Mouse (Mus musculus): ENCODE results near the gene Tlr9.

Gene Tlr9

DNA sequence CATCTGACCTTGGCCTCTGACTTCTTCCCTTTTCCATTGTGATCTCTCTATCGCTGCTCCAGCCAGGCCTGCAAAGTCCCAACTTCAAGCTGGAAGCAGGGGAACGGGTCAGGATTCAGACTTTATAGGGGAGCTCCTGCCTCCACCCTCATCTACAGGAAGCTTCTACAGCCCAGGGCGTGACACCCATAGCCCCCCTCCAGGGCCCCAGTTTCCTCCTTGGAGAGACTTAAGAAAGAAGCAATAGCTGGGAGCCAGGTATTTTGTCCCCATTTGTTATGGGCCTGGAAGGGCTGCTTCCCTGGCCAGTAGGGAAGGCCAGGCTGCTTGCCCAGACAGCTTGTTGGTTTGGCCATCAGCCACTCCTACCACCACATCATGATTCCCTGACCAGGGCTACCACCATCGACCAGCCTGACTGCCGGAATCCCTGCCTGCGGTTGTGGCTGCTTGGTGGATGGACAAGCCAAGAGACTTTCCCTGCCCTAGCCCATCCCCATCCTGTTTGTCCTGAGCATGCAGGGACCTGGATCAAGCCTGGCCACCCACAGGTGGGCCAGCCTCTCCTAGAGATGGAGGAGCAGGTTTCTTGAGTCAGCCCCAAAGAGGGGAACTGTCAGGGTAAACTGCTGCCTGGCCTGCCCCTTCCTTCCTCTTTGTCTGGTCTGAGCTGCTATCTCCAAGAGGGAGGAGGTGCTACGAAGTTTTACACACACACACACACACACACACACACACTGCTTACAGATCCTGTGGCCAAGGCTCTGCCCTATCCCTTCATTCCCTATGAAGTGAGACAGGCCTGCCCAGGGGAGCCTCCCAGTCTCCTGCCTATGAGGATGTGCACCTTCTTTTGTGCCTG, 18.2 kb upstream of the Tlr9 start:
- DNase-seq (ENCODE audit: low read depth, low spot score), result no peak

DNA sequence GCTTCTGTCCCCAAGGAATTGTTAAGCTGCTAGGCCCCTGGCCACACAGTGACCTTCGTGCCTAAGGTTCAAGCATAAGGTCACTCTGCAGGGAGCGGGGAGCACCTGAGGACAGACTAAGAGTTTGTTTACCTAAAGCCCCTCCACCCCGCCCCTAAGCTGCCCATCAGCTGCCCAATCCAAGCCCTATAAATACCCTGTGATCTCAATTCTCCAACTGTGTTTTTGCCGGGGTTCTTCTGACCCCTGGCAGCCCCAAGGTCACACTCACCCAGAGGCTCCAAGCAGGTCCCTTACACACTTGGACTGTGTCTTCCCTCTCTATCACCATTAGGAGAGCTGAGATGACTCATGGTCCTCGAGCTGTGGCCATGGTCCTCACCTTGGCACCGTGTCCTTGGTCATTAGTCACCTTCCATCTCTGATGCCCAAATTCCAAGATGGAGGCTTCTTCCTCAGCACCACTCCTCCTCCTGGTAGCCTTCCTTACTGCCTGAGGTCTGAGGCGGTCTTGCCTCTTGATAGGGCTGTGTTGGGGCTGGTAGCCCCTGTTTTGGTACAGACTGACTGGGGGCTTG, 16.6 kb upstream of the Tlr9 start:
- no peak for DNase-seq (ENCODE audit: low read depth, low spot score)

DNA sequence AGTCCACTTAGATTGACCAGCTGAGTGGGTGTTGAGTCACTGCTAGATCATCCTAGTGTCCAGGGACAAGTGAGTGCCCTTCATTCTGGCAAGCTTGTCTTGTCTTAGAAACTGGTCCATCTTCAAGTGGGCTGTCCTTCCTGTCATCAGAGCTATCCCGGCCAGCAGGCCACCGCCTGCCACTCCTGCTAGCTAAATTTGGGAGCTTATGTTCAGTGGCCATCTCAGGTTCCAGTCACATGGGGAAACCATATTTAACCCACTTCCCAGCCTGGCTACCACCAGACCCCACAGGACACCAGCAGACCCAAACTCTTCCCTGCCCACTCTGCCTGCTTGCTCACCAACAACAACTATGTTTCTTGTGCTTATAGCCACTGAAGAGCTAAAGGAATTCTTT, 15.9 kb upstream of the Tlr9 start:
- DNase-seq (ENCODE audit: low read depth, low spot score), result no peak

DNA sequence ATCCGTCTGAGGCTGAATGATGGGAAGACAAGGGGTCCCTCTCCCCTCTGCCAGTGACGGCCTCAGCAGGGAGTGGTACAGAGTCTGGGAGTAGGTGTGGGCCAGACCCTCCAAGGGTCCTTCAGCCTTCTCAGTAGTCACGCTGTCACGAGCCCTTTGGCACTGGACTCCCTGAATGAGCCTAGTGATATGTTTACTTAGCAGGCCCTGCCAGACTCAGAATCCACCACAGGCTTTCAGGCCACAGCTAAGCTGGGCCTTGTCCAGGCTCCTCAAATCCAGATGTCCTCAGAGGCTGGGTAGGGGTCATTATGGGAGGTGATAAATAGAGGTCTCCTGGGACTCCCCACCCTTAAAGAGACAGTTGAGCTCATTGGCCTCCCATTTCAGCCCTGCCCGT, 14.2 kb upstream of the Tlr9 start:
- no peak for DNase-seq (ENCODE audit: low read depth, low spot score)

DNA sequence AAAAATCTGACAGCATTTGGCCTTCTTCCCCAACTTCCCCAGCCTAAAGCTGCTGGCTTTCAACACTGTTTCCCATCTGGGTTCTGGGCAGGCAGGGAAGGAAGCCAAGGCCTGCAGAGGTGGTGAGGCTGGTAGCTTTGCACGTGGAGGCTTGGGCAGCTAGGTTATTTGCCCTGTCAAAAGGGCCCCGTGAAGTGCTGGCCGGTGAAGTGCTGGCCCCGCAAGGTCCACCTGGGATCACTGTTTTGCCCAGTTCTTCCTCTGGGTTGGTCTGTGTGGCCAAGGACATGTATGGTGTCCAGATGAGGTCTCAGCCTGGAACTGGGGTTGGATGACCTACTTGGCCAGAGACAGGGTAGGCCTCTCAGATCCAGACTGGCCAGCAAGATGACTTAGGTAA, 12.4 kb upstream of the Tlr9 start:
- no peak for DNase-seq (ENCODE audit: low read depth, low spot score)

DNA sequence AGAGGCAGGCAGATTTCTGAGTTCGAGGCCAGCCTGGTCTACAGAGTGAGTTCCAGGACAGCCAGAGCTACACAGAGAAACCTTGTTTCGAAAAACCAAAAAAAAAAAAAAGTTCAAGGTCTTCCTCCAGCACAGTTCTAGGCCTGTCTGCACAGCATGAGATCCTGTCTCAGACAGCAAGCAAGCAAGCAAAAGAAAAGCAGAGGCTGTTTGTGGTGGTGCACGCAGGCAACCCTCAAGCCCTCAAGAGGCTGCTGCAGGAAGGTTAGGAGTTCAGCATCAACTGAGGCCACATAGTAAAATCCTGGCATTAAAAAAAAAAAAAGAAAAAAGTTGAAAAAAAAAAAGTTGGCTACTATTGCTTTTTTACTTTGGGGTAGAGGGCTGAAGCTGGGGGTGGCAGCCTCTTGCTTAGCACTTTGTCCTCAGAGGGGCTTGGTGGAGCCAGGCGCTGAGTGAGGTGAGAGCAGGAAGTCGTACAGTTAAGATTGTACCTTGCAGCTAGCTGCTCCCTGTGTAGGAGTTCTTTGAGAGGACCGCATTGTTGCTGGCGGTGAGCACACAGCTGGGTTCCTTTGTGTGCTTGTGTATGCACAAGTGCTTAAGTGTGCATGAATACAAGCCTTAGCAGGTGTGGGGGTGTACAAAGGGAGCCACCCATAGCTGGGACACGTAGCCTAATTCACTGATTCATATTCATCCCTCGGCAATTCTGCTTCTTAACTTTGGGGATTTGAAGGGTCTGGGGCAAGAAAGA, 11.4 kb upstream of the Tlr9 start:
- no peak for DNase-seq (ENCODE audit: low read depth, low spot score)

DNA sequence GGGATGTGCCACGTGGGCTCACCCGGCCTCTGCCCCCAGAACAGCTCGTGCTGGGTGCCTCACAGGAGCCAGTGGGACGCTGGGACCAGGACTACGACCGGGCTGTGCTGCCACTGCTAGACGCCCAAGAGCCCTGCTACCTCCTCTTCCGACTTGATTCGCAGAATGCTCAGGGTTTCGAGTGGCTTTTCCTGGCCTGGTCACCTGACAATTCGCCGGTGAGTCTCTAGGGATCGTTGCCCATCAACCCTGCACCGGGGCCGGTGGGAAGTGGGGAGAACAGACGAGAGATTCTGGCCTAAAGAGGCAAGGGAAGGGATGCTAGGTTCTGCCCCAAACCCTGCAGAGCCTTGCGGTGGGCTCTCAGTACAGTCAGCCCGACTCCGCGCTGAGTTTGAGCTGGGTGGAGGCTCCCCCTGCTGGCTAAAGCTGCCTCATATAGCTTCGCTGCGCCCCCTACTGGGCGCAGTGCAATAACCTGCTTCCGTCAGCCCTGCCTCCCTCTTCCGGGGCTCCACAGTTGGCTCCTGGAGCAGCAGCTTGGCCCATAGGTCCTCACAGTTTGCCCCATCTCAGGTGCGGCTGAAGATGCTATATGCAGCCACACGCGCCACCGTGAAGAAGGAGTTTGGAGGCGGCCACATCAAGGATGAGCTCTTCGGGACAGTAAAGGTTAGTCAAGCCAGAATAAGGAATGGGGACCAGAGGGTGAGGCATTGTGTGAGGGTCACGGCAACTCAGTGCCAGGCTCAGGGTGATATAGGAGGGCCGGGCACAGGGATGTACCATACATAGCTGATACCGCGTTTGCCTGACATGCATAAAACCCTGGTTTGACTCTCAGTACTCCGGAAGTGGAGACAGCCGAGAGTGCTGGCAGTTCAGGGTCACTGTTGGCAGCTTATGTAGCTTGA, 10.5 kb upstream of the Tlr9 start:
- DNase-seq (ENCODE audit: low read depth, low spot score), result peak; percentile 73

DNA sequence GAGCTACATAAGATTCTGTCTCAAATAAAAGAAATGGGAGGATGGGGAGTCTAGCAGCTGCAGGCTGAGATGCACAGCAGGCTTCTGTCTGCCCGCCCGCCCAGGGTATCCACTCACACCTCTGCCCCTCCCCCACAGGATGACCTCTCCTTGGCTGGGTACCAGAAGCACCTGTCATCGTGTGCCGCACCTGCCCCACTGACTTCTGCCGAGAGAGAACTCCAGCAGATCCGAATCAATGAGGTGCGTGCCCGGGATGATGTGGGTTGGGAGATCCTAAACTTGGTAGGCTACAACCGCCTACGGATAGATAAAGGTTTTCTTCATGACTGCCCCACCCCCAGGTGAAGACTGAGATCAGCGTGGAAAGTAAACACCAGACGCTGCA, 9.8 kb upstream of the Tlr9 start:
- no peak for DNase-seq (ENCODE audit: low read depth, low spot score)

DNA sequence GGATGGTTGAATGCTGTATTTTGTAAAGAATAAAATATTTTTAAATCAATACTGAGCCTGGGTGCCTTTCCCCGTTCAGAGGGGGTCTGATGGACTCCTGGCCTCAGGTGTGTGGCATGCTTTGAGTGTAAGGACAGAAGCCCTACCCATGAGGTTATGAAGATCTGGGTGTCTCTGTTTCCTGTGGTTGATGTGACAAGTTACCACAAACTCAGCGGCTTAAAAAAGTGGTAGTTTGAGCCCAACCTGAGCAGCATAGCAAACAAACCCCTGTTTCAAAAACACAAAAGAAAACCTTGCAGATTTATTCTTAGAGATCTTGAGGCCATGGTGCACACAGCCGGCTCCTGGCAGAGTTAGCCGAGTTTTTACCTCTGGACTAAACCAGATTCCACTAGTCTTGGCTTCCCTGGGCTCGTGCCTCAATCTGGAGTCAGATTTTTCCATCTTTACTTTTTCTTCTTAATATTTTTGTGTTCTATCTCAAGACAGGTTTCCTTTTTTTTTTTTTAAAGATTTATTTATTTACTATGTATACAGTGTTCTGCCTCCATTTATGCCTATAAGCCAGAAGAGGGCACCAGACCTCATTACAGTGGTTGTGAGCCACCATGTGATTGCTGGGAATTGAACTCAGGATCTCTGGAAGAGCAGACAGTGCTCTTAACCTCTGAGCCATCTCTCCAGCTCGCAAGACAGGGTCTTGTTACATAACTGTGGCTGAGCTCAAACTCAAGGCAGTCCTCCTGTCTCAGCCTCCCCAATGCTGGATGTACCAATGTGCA, 6.9 kb upstream of the Tlr9 start:
- no peak for DNase-seq (ENCODE audit: low read depth, low spot score)

DNA sequence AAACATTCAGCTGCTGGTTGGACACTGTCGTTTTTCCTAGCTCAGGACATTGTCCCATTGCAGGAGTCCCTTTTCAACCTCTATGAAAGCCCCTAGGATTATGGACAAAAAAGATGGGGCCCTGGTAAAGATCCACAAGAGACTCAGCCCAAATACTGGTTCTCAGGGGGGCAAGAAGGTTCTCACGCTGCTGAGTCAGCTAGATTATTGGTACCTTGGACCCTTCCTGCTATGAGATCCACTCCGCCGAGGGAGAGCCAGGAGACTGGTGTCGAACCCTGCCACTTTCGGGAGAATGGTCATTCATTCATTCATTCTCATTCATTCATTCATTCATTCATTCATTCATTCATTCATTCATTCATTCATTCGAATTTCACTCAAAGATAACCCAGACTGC, 5.4 kb upstream of the Tlr9 start:
- DNase-seq (ENCODE audit: low read depth, low spot score), result no peak

DNA sequence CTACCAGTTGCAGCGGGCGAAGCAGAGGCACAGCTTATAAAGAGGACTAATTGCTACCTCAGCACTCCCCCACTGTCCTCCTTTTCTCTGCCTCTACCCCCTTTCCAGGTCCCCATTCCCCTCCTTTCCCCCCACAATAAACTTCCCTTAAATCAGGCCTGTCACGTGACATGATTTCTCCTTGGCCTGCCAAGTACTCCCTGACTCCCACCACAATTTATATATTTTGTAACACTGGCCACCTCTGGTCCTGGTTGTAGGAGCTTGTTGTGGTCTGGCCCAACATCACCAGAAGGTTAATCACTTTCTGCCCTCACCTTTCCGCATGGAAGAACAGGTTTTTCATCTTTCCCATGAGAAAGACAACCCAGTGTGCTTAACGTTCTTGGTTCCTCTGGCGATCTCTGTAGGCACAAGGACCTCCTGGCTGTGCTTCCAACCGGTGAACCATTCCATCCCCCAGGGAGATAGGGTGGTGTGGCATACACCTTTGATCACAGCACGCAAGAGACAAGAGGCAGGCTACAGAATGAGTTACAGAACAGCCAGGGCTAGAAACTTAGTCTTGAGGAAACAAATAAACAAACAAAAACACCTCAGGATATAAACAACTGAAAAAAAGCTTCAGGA, 1.4 kb upstream of the Tlr9 start:
- DNase-seq (ENCODE audit: low read depth, low spot score), result no peak

DNA sequence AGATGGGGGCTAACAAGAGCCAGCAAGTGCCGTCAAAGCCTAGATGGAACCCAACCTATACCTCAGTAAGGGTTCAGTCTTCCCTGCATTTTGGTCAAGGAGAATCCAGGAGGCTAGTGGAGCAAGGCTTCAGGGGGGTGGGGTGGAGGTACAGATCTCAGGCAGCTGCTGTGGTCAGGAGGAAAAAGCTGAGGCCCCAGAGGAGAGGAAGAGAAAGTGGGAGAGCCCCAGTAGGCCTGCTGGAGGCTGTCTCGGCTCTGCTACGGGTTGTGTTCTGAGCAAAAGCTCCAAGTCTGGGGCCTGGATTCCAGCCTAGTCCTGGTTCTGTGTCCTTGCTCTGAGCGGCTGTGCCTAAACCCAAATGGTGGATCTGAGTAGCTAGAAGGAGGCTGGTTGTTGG, 596 bp downstream of the Tlr9 start:
- DNase-seq (ENCODE audit: low read depth, low spot score), result no peak

DNA sequence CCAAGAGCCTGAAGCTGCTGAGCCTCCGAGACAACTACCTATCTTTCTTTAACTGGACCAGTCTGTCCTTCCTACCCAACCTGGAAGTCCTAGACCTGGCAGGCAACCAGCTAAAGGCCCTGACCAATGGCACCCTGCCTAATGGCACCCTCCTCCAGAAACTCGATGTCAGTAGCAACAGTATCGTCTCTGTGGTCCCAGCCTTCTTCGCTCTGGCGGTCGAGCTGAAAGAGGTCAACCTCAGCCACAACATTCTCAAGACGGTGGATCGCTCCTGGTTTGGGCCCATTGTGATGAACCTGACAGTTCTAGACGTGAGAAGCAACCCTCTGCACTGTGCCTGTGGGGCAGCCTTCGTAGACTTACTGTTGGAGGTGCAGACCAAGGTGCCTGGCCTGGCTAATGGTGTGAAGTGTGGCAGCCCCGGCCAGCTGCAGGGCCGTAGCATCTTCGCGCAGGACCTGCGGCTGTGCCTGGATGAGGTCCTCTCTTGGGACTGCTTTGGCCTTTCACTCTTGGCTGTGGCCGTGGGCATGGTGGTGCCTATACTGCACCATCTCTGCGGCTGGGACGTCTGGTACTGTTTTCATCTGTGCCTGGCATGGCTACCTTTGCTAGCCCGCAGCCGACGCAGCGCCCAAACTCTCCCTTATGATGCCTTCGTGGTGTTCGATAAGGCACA, 3.2 kb downstream of the Tlr9 start:
- no peak for DNase-seq (ENCODE audit: low read depth, low spot score)

DNA sequence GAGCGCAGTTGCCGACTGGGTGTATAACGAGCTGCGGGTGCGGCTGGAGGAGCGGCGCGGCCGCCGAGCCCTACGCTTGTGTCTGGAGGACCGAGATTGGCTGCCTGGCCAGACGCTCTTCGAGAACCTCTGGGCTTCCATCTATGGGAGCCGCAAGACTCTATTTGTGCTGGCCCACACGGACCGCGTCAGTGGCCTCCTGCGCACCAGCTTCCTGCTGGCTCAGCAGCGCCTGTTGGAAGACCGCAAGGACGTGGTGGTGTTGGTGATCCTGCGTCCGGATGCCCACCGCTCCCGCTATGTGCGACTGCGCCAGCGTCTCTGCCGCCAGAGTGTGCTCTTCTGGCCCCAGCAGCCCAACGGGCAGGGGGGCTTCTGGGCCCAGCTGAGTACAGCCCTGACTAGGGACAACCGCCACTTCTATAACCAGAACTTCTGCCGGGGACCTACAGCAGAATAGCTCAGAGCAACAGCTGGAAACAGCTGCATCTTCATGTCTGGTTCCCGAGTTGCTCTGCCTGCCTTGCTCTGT, 3.8 kb downstream of the Tlr9 start:
- no peak for DNase-seq (ENCODE audit: low read depth, low spot score)

DNA sequence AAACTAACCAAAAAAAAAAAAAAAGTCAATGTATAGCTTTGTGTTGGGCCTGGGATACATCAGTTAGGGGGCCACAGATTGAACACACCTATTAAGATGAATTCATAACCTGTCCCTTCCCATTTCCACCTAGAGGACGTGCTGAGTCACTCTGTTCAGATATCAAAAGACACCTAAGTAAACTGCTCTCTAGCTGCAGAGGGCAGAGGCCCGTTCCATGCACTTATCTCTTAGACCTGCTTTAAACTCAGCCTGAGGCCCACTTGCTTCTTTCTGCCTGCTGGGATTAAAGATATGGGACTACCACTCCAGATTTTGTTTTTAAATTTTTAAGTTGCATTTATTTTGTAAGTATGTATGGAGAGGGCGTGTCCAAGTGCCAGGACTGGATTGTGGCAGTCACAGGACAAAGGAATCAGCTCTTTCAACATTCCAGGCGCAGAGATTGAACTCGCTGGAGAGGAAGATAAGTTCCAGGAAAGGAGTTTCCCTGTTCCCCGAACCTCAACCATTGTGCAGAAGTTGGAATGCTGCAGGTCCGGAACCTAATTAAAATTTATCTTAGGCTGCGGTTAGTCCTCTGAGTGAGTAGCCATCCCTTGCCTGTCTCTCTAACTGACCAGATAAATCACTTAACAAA, 5.5 kb downstream of the Tlr9 start:
- DNase-seq (ENCODE audit: low read depth, low spot score), result no peak

DNA sequence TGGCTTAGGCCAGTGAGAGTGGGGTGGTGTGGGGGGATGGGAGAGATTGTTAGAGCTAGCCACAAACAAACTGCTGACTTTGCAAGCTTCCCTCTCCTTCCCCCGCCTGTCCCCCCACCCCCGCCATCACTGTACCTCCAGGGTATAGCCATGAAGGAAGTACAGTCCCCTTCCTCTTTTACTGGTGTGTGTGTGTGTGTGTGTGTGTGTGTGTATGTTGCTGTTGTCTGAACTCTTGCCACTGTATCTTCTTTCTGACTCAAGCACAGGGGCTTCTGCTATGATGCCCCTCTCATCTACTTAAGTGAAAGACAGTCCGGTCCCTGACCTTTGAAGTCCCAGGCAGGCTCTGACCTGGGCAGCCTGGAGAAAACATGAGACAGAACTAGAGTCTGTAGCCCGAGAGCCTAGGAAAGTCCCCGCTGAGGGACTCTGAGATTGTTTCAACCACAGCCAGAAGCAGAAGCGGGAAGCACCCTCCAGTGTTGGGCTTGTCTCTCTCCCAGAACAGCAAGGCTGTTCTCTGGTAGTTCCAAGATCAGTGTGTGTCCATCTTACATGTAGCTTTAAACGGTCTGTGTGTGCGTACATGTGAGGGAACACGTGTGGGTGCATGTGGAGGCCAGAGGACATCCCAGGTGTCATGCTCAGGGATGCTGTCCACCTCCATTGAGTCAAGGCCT, 7.8 kb downstream of the Tlr9 start:
- DNase-seq (ENCODE audit: low read depth, low spot score), result no peak

DNA sequence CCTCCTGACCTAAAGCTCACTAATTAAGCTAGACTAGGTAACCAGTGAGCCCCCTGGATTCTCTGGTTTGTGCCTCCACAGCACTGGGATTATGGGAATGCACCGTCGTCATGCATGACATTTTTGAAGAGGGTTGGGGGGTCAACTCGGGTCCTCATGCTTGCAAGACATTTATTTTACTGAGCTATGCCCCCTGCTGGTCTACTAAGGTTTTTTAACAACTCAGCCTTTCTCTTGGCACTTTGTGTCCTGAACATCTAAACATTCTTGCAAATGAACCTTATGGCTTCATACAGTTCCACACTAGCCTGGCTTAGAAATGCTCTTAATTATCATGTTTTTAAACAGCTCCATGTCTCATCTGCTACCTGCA, 8.3 kb downstream of the Tlr9 start:
- no peak for DNase-seq (ENCODE audit: low read depth, low spot score)

DNA sequence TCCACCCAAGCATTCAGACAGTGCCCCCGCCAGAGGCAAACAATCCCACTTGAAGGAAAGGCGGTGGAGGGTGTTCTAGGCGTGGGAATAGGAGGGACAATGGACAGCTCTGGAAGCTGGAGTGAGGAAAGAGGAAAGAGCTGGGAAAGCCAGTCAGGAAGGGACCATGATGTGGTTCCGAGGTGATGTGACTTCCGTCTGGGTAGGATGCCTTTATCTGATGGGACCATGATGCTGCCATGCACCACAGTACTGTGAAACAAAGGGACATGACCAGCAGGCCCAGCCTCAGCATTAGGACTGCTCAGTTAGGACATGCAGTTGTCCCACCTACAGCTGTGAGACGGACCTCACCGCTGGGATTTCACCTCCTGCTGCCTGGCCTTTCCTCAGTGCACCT, 8.8 kb downstream of the Tlr9 start:
- DNase-seq (ENCODE audit: low read depth, low spot score), result no peak

DNA sequence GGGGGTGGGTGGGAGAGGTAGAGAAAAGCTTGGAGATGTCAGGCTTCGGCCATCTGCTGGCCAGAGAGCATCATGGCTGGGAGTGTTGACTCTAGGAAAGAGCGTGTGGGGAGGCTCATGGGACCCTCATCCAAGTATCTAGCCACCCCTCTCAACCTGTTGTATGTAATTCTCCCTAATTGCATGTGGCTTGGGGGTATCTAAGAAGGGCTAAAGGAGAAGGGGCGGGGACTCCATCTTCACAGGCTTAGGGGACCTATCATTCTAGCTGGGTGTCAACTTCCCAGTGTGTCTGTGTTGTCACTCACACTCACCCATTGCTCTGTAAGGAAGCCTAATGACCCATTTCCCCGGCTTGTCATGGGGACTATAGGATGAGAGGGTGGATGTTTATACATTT, 9.4 kb downstream of the Tlr9 start:
- no peak for DNase-seq (ENCODE audit: low read depth, low spot score)
